Mouse (Mus musculus) ES-Bruce4 (cell line): Measurements from ENCODE around the gene Dnah10. TPM values are rescaled to one million over a fixed set of nuclear protein-coding genes. Genes with fewer than 3 reads are reported as not detected.

Experiments used
- H3K27ac ChIP-seq: 2 replicates; pipeline ENCODE4 v1.5.1; 2012; ENCODE audit warnings: low read length, inconsistent platforms; ENCODE audit not compliant: insufficient read depth
- H3K27me3 ChIP-seq: 2 replicates; pipeline ENCODE4 v1.6.1; 2012; ENCODE audit warnings: mild to moderate bottlenecking, low read length, inconsistent platforms; ENCODE audit not compliant: control insufficient read depth, poor library complexity, insufficient read depth, severe bottlenecking
- H3K36me3 ChIP-seq: 2 replicates; pipeline ENCODE4 v1.6.1; 2012; ENCODE audit warnings: inconsistent platforms, mild to moderate bottlenecking, low read length, moderate library complexity; ENCODE audit not compliant: control insufficient read depth, poor library complexity, insufficient read depth, severe bottlenecking
- H3K4me1 ChIP-seq: one replicate; pipeline ENCODE4 v1.8.1; 2011; ENCODE audit warnings: low read length; ENCODE audit not compliant: control insufficient read depth, insufficient read depth
- H3K4me3 ChIP-seq: 2 replicates; pipeline ENCODE4 v1.5.1; 2011; ENCODE audit warnings: low read depth, mild to moderate bottlenecking, low read length
- H3K9ac ChIP-seq: 2 replicates; pipeline ENCODE4 v1.6.1; 2012; ENCODE audit warnings: low read depth, mild to moderate bottlenecking, inconsistent platforms; ENCODE audit not compliant: poor library complexity, severe bottlenecking
- H3K9me3 ChIP-seq: replicated peaks from 2 replicates; pipeline ENCODE4 v1.6.1; 2012; ENCODE audit warnings: mild to moderate bottlenecking, low read length, inconsistent platforms; ENCODE audit not compliant: control insufficient read depth, poor library complexity, insufficient read depth, severe bottlenecking
- CTCF ChIP-seq: IDR thresholded peaks from one replicate; pipeline ENCODE4 v1.8.1; 2011; ENCODE audit warnings: low read depth, low read length
- EP300 ChIP-seq: IDR thresholded peaks from 2 replicates; pipeline ENCODE4 v1.6.1; 2011; ENCODE audit warnings: low read depth, low read length; ENCODE audit not compliant: insufficient read depth
- POLR2A ChIP-seq: IDR thresholded peaks from one replicate; pipeline ENCODE4 v1.8.1; 2011; ENCODE audit warnings: low read length; ENCODE audit not compliant: insufficient read depth
- polyA plus RNA-seq: library from polyadenylated mRNA; stranded (reverse); fragments of >200 nt; gene quantifications from 2 replicates; pipeline ENCODE4 v1.2.4, GENCODE M21; 2011; ENCODE audit warnings: low read depth; ENCODE audit not compliant: missing spikeins, insufficient read depth, insufficient read length

Gene Dnah10
- polyA plus RNA-seq, 1 experiment = 0.73 TPM

DNA sequence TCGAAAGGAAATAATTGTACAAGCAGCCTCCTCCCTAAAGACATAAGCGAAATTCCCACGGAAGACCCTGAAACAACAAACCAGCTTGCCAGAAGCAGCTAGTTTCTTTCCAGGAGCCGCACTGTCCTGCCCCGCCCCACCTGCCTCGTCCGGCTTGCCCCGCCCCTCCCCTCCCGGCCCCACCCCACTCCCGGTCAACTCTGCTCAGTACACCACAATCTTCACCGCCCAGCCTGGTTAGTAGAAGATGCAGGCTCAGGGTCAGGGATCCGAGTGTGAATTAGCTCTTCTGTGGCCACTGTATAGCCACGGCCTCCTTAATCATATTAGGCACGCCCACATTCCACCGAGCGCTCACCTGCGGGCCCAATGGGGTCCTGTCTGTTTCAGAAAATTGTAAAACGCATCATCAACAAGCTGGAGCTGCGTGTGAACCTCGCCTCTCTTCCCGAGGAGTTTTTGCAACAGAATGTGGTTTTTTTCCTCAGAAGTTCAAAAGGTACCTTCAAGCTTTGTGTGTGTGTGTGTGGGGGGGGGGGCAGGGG lies 4.8 kb downstream of the Dnah10 start:
- TF ChIP-seq EP300 = no peak
- no peak for TF ChIP-seq POLR2A
- no peak for TF ChIP-seq CTCF
- H3K27me3 ChIP-seq = no peaks in the 10 kb centered on the region
- H3K4me3 ChIP-seq = 0 out of 2 replicates have a peak overlapping the region, but pooled peaks have one; percentile 9

DNA sequence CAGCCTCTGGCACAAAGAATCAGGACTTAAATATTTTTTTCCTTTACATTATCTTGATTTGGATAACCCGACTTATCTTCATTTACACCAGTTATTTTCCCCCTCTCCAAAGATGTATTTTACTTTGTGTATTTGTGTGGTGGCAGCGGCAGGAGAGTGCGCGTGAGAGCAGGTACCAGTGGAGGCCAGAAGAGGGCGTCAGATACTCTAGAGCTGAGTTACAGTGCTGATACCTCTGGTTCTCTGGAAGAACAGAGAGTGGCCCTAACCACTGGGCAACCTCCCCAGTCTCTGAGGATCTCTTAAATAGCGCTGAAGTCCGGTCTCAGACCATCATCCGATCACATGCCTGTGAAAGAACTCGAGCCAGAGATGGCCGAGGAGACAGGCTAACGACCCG lies 9.1 kb downstream of the Dnah10 start:
- Histone ChIP-seq H3K27me3 (no peaks in the 10 kb centered on the region), H3K9me3 (no peaks in the 10 kb centered on the region), H3K36me3 (no peaks in the 10 kb centered on the region), H3K27ac (no peak overlapping the region), H3K9ac (no peak overlapping the region), H3K4me3 (no peak overlapping the region), H3K4me1 (no peaks in the 10 kb centered on the region)
- TF ChIP-seq CTCF (peak; percentile 50), EP300 (no peak), POLR2A (no peak)

More for the DNA sequence above, 4.8 kb downstream of the Dnah10 start:
- no peaks in the 10 kb centered on the region for H3K36me3 ChIP-seq
- no peak overlapping the region for H3K9ac ChIP-seq
- H3K4me1 ChIP-seq = no peaks in the 10 kb centered on the region
- H3K9me3 ChIP-seq = no peaks in the 10 kb centered on the region
- H3K27ac ChIP-seq = no peak overlapping the region

DNA sequence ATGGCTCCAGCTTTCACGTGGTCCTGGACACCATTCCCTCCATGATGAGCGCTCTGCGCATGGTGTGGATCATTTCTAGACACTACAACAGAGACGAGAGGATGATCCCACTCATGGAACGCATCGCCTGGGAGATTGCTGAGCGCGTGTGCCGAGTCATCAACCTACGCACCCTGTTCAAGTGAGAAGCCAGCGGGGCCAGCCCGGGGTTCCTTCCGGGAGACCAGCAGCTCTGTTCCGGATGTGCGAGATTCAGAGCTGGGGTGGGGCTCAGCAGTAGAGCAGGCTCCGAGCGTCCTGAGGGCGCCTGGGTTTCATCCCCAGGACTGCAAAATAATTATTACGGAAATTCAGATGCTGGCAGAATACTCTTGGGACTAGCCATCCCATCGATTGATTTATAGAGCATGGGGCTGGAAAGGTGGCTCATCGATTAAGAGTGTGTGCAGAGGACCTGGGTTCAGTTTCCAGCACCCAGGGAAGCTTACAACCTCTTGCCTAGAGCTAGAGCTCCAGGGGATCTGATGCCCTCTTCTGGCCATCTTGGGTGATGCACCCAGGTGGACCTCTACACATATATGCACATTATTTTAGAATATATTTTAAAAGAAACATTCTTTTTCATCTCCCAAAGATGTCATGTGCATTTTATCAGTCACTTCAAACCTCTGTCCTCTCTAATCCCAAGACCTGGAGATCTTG lies 17.2 kb downstream of the Dnah10 start:
- TF ChIP-seq EP300 (no peak), CTCF (peak; percentile 52), POLR2A (no peak)
- Histone ChIP-seq H3K27me3 (no peaks in the 10 kb centered on the region), H3K36me3 (no peaks in the 10 kb centered on the region)

DNA sequence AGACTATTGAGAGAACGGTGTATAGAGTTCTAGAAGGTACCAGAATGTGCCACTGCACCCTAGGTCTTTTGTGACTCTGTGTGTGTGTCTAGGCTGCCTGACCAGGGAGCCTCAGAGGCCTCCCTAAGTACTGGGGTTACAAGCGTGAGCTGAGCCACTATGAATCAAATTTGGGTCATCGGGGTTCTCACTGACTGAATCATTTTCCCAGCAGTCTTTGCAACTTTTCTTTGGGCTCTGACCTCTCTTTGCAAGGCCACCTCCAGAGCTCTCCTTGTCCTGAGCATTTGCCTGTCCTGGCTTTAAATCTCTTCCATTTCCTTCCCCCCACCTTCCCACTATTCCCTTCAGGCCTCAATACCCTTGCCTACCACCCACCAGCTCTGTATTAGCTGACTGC lies 19.0 kb downstream of the Dnah10 start:
- H3K27ac ChIP-seq = no peak overlapping the region
- no peaks in the 10 kb centered on the region for H3K4me1 ChIP-seq
- H3K9me3 ChIP-seq = no peaks in the 10 kb centered on the region
- no peaks in the 10 kb centered on the region for H3K36me3 ChIP-seq
- TF ChIP-seq CTCF (no peak), EP300 (no peak), POLR2A (no peak)
- no peaks in the 10 kb centered on the region for H3K27me3 ChIP-seq
- H3K9ac ChIP-seq = no peak overlapping the region
- no peak overlapping the region for H3K4me3 ChIP-seq

More for the DNA sequence above, 17.2 kb downstream of the Dnah10 start:
- Histone ChIP-seq H3K27ac (no peak overlapping the region), H3K4me1 (no peaks in the 10 kb centered on the region), H3K9me3 (no peaks in the 10 kb centered on the region), H3K9ac (no peak overlapping the region), H3K4me3 (no peak overlapping the region)

DNA sequence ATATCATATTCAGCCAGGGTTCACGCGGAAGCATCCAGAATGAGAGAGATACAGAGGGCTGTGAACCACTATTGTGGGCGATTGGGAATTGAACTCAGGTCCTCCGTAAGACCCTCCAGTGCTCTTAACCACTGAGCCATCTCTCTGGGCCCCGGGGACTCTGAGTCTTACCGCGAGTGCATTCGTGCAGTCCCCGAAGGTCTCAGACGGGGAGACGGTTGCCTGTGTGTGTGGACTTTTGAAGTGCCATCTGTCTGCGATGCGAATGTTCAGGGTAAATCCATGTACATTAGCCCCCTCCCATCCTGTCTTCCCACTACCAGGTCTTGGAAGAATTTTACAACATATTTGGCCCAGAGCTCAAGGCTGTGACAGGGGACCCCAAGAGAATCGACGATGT lies 21.3 kb downstream of the Dnah10 start:
- no peaks in the 10 kb centered on the region for H3K9me3 ChIP-seq
- no peak overlapping the region for H3K4me3 ChIP-seq
- H3K36me3 ChIP-seq = no peaks in the 10 kb centered on the region
- H3K4me1 ChIP-seq = no peaks in the 10 kb centered on the region
- H3K27ac ChIP-seq = no peak overlapping the region
- TF ChIP-seq CTCF = no peak
- no peak for TF ChIP-seq POLR2A
- H3K9ac ChIP-seq = no peak overlapping the region
- H3K27me3 ChIP-seq = no peaks in the 10 kb centered on the region

DNA sequence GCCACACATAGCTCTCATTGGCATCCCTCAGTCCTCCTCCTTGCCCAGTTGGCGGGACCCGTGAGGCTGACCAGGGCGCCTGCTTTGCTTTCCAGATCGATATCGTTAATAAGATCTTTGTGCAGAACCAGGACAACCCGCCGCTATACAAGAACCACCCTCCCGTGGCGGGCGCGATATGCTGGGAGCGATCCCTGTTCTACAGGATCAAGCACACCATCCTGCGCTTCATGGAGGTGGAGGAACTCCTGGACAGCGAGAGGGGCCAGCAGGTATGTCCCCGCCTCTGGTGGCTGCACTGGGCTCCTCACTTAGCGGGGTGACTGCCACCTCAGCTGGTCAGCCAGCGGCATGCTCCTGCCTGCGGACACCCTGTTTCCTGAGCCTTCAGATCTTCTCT lies 23.4 kb downstream of the Dnah10 start:
- Histone ChIP-seq H3K27me3 (no peaks in the 10 kb centered on the region), H3K27ac (no peak overlapping the region), H3K9me3 (no peaks in the 10 kb centered on the region), H3K9ac (no peak overlapping the region), H3K36me3 (no peaks in the 10 kb centered on the region), H3K4me3 (peak overlapping the region; percentile 18), H3K4me1 (no peaks in the 10 kb centered on the region)
- TF ChIP-seq POLR2A (no peak), EP300 (no peak), CTCF (no peak)
